Mouse (Mus musculus) liver, adult 2 months (tissue): ENCODE data around the gene Ppp1r3g. TPM values are rescaled to one million over a fixed set of nuclear protein-coding genes. Genes with fewer than 3 reads are reported as not detected.
A peak's percentile ranks its signal among the peaks of the same experiment; 100 is the strongest.
"Not testable (repeated sequence)": the region's sequence is repeated elsewhere in the genome, so short reads cannot be mapped to it uniquely, and the experiment has no call there.

Source experiments
- DNase-seq: peaks from one replicate; pipeline ENCODE4 v3.0.0-alpha.2; 2011; ENCODE audit warnings: low read depth, low spot score; ENCODE audit errors: extremely low read depth
- H3K27ac ChIP-seq: fragments of 200-500 bp; replicated peaks from 2 replicates; pipeline ENCODE4 v1.5.1; 2012; ENCODE audit warnings: low read depth, mild to moderate bottlenecking, control low read depth, inconsistent platforms, low read length; ENCODE audit not compliant: insufficient read depth
- H3K27me3 ChIP-seq: fragments of 200-500 bp; 2 replicates; pipeline ENCODE4 v1.6.1; 2012; ENCODE audit warnings: mild to moderate bottlenecking, moderate library complexity, low read length, inconsistent platforms; ENCODE audit not compliant: control insufficient read depth, insufficient read depth
- H3K36me3 ChIP-seq: fragments of 200-500 bp; 2 replicates; pipeline ENCODE4 v1.6.1; 2012; ENCODE audit warnings: low read length, inconsistent platforms; ENCODE audit not compliant: control insufficient read depth, insufficient read depth
- H3K4me1 ChIP-seq: fragments of 200-500 bp; 2 replicates; pipeline ENCODE4 v1.6.1; 2011; ENCODE audit warnings: low read length; ENCODE audit not compliant: control insufficient read depth, insufficient read depth
- H3K4me3 ChIP-seq: fragments of 200-500 bp; 2 replicates; pipeline ENCODE4 v1.5.1; 2011; ENCODE audit warnings: low read depth, mild to moderate bottlenecking, control low read depth, low read length, moderate library complexity; ENCODE audit not compliant: insufficient read depth
- H3K79me2 ChIP-seq: fragments of 200-500 bp; 2 replicates; pipeline ENCODE4 v1.6.1; 2012; ENCODE audit warnings: inconsistent platforms, mild to moderate bottlenecking, low read length, moderate library complexity; ENCODE audit not compliant: control insufficient read depth, insufficient read depth
- H3K9ac ChIP-seq: fragments of 200-500 bp; 2 replicates; pipeline ENCODE4 v1.6.1; 2012; ENCODE audit warnings: low read depth, mild to moderate bottlenecking, control low read depth, inconsistent platforms, low read length
- CTCF ChIP-seq: fragments of 200-500 bp; IDR thresholded peaks from 2 replicates; pipeline ENCODE4 v1.5.1; 2011; ENCODE audit warnings: low read depth, low read length, control low read depth
- POLR2A ChIP-seq: fragments of 200-500 bp; IDR thresholded peaks from 2 replicates; pipeline ENCODE4 v1.6.1; 2011; ENCODE audit warnings: low read length, control low read depth; ENCODE audit not compliant: insufficient read depth; ENCODE audit errors: extremely low read depth
- WGBS: fragments of 180-500 bp; shearing (Covaris S2); methylation state at CpG from one replicate; pipeline ENCODE4 v1.1.7; 2018; 5-methylcytosine and 5-hydroxymethylcytosine counted together
- polyA plus RNA-seq: library from polyadenylated mRNA; depleted of rRNA; stranded (reverse); fragments of >200 nt; gene quantifications from 2 replicates; pipeline ENCODE4 v1.2.3, GENCODE M21; 2012
- total RNA-seq: library from RNA; depleted of rRNA; stranded (reverse); fragments of >200 nt; gene quantifications from 2 replicates; pipeline ENCODE4 v1.2.3, GENCODE M21; 2014

The Ppp1r3g gene
- total and polyA plus RNA-seq, 2 experiments, result 0.22 to 4.7 TPM

DNA sequence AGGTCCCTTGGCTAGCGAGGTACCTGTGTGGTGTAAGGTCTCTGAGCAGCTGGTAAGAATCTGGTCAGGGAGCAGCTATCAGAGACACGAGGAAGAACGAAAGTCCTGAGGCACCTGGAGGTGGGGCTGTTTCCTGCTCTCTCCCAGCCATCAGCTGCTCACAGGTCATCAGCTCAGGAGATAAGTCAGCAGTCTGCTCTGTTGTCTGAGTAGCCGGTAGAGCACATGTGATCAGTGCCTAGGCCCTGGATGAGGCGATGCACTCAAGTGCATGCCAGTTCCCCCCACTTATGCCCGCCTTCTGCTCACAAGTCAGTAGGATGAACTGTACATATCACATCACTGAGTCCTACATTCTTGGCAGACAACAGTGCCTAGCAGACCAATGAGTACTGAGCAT is 24.3 kb downstream of the Ppp1r3g start:
- DNase-seq, result no peak
- Histone ChIP-seq H3K9ac (no peak overlapping the region), H3K27me3 (no peaks in the 10 kb centered on the region), H3K36me3 (peaks cover 10% of the 10 kb centered on the region; the same call in 1 of the 2 replicates), H3K27ac (no peak overlapping the region), H3K4me3 (no peak overlapping the region), H3K4me1 (no peaks in the 10 kb centered on the region; the same call in 1 of the 2 replicates), H3K79me2 (no peaks in the 10 kb centered on the region)
- WGBS, result 86% methylated on average over 6 of the region's 6 CpGs
- no peak for TF ChIP-seq POLR2A
- TF ChIP-seq CTCF, result no peak

DNA sequence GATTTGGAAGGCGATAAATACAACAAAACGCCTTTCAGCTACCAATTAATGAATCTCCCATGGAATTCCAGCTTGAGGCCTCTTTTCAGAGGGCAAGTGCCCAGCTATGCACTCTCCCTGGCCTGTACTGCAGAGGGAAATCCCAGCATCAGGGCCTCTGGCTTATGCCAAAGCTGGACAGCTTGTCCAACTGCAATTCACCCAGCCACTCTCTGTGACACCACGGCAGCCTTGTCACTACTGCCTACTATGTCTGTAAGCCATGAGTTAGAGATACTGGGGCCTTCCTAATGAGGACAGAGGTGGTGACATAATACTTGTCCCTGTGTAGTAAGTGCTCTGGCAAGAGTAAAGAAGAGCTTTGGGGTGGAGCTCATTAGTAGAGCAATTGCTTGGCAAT is 30.7 kb downstream of the Ppp1r3g start:
- 80% methylated on average over 3 of the region's 3 CpGs for WGBS

DNA sequence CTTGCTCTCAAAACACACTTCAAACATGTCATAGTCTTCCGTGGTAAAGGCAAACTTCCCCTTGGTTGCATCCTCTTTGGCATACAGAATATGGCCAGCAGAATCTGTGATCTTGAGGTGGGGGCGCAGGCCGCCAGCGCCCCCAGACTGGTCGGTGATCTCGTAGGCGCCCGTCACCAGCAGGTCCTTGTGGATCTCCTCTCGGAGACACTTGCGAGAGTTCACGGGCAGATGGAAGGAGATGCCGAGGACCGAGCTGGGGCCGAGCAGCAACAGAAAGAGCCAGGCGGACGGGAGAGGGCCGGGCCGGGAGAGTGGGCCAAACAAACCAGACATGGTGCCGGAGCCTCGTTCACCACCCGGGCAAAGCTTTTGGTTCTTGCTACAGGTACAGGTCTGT is 32.5 kb downstream of the Ppp1r3g start:
- 98% methylated on average over 20 of the region's 21 CpGs for WGBS

More for the DNA sequence above, 30.7 kb downstream of the Ppp1r3g start:
- H3K4me3 ChIP-seq, result no peak overlapping the region
- H3K4me1 ChIP-seq, result peaks cover 8% of the 10 kb centered on the region; the same call in 1 of the 2 replicates
- no peak overlapping the region for H3K9ac ChIP-seq
- H3K36me3 ChIP-seq, result no peaks in the 10 kb centered on the region
- no peaks in the 10 kb centered on the region; the same call in 1 of the 2 replicates for H3K79me2 ChIP-seq
- H3K27me3 ChIP-seq, result no peaks in the 10 kb centered on the region
- 0 out of 2 replicates have a peak overlapping the region, but pooled peaks have one; percentile 19 for H3K27ac ChIP-seq
- DNase-seq, result no peak
- TF ChIP-seq CTCF, result no peak
- TF ChIP-seq POLR2A, result no peak

DNA sequence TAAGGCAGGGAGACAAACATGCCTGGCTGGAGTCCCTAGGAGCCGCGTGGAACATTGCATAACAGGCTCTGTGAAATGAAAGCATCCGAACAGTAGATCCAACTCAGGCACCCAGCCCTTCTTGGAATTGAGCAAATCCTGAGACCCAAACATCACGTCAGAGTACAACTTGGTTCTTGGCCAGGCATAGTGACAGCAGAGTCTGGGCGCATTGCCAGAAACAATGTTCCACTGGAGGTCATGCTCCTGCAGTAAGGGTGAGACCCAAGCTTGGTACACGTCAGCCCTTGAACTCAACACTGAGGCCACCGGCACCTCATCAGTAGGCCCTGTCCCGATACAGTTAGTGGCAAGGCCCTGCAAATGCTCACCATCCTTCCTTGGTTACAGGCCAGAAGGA is 35.4 kb downstream of the Ppp1r3g start:
- H3K27ac ChIP-seq, result peak overlapping the region; percentile 17
- H3K9ac ChIP-seq, result no peak overlapping the region
- H3K27me3 ChIP-seq, result no peaks in the 10 kb centered on the region
- no peak overlapping the region for H3K4me3 ChIP-seq
- H3K36me3 ChIP-seq, result no peaks in the 10 kb centered on the region
- no peaks in the 10 kb centered on the region; the same call in 1 of the 2 replicates for H3K79me2 ChIP-seq
- 8% methylated on average over 8 of the region's 8 CpGs for WGBS
- peak; percentile 99 for DNase-seq
- H3K4me1 ChIP-seq, result peaks cover 12% of the 10 kb centered on the region
- TF ChIP-seq CTCF (no peak), POLR2A (no peak)

More for the DNA sequence above, 32.5 kb downstream of the Ppp1r3g start:
- not testable (repeated sequence) for H3K36me3 ChIP-seq, H3K27me3 ChIP-seq, H3K27ac ChIP-seq, H3K79me2 ChIP-seq, H3K9ac ChIP-seq, H3K4me3 ChIP-seq, DNase-seq
- peaks cover 12% of the 10 kb centered on the region for H3K4me1 ChIP-seq

DNA sequence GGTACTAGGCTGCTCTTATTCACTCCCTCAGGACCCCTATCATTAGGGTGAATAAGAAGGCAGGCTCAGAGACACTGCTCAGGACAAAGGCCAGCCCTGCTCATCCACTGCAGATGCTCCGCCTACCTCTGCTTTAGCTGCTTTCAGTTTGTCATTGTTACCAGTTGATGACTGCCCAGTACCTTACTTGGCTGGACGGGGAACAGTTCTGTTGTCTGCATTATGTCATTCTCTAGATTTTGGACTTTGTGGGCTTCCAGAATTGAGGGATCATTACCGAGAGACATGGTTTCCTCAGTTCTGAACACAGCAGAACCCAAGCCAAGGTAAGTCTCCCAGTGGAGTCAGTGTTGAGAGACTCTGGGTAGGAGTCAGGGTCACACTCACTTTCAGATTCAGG is 36.6 kb downstream of the Ppp1r3g start:
- Histone ChIP-seq H3K9ac (no peak overlapping the region), H3K27me3 (no peaks in the 10 kb centered on the region), H3K4me3 (no peak overlapping the region), H3K79me2 (no peaks in the 10 kb centered on the region; the same call in 1 of the 2 replicates), H3K36me3 (no peaks in the 10 kb centered on the region), H3K27ac (peak overlapping the region; percentile 33; the same call in 1 of the 2 replicates), H3K4me1 (peaks cover 8% of the 10 kb centered on the region)
- TF ChIP-seq CTCF, result no peak
- no peak for TF ChIP-seq POLR2A
- WGBS, result 42% methylated on average over 3 of the region's 3 CpGs
- DNase-seq, result peak; percentile 67

DNA sequence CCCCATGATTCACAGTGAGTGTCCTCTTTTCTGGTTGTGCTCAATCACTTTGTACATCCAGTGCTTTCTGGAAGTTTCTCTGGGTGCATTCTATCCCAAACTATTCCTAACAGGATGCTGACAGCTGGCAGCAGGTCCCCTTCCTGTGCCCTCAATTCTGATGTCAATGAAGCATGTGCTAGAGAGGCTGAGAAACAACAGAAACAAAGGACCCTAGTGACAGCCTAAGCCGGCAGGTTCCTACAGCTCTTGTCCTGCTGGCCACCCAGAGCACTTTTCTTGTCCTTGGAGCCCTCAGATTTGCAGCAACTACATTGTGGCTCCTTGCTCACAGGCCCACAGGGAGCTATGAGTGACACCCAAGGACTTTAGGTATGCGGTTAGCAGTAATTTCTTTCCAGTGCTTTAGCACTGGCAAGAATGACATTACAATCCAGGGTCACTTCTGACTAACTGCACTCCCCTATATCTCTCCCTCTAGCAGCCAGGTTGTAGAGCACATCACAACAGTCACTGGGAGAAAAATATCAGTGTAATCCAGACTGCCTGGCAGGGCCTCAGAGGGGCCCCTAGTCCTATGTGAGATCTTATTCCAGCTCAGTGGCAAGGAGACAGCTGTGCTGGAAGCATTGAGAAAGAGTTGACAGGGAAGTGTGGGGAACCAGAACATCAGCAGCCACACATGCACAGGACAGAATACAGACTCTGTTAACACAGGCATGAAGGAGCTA is 37.2 kb downstream of the Ppp1r3g start:
- no peak overlapping the region for H3K4me3 ChIP-seq
- no peak for DNase-seq
- H3K36me3 ChIP-seq, result no peaks in the 10 kb centered on the region
- no peaks in the 10 kb centered on the region for H3K27me3 ChIP-seq
- H3K27ac ChIP-seq, result peak overlapping the region; percentile 33; the same call in 1 of the 2 replicates
- H3K4me1 ChIP-seq, result peaks cover 9% of the 10 kb centered on the region
- WGBS, result 89% methylated on average over 2 of the region's 2 CpGs
- H3K79me2 ChIP-seq, result no peaks in the 10 kb centered on the region; the same call in 1 of the 2 replicates
- H3K9ac ChIP-seq, result no peak overlapping the region
- TF ChIP-seq POLR2A (no peak), CTCF (no peak)
